Comparison of ENCODE assay signal across 16 mouse cellular contexts in the genomic region with DNA sequence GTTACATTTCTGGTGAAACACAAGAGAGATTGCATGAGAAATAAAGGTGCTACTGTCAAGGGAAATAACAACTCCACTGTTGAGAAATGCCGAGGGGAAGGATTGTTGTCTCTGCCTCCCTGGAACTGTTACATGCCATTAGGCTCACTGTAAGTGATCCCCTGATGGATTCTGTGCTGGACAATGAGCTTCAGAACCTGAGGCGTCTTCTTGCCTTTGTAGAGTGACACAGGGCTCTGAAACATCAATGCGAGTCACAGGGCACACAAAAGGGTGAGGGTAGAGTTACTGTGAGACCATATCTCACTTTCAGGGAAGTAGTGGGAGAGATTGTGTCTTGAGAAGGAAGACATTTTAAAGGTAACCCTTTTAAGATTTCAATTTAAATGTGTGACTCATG.
"Had no signal": no experiment of that assay in that cellular context is flagged by ENCODE, and none has a peak within 500 bp of the region (broad histone marks: within the 10 kb centered on the region; RNA-seq: fewer than 3 reads in every experiment).

No protein-coding gene starts in this region.

- H3K36me3 ChIP-seq: midbrain, embryonic 13.5 days; midbrain, embryonic 15.5 days; neural tube, embryonic 12.5 days; stomach, embryonic 15.5 days had no signal

- ATAC-seq: midbrain, embryonic 13.5 days; midbrain, embryonic 15.5 days had no signal

- H3K27ac ChIP-seq: macrophage; midbrain, embryonic 13.5 days; midbrain, embryonic 15.5 days; neural tube, embryonic 12.5 days; stomach, embryonic 15.5 days; stomach, postnatal 0 days had no signal

- H3K4me2 ChIP-seq: lung, embryonic 14.5 days; midbrain, embryonic 11.5 days; midbrain, embryonic 13.5 days; midbrain, embryonic 15.5 days; neural tube, embryonic 12.5 days; stomach, embryonic 15.5 days had no signal

- H3K9ac ChIP-seq: lung, embryonic 14.5 days; midbrain, embryonic 13.5 days; midbrain, embryonic 15.5 days; neural tube, embryonic 12.5 days; stomach, embryonic 15.5 days had no signal

- H3K27me3 ChIP-seq: megakaryocyte, embryonic 14.5 days; midbrain, embryonic 13.5 days; midbrain, embryonic 15.5 days; neural tube, embryonic 12.5 days; stomach, embryonic 15.5 days had no signal

- H3K4me3 ChIP-seq: megakaryocyte, embryonic 14.5 days; midbrain, embryonic 13.5 days; midbrain, embryonic 15.5 days; neural tube, embryonic 12.5 days; stomach, embryonic 15.5 days had no signal

- H3K9me3 ChIP-seq: megakaryocyte, embryonic 14.5 days; midbrain, embryonic 13.5 days; midbrain, embryonic 15.5 days; neural tube, embryonic 12.5 days; stomach, embryonic 15.5 days had no signal

- DNase-seq: lung, adult 18-20 months; lung, embryonic 14.5 days; lung, postnatal 10 days; lung, postnatal 36 days; right cerebral cortex, postnatal 14 days; thymus, adult 2 months; thymus, postnatal 25 days; thymus, postnatal 4 days had no signal

- H3K4me1 ChIP-seq: midbrain, embryonic 13.5 days; neural tube, embryonic 12.5 days; stomach, embryonic 15.5 days had no signal
